Mouse (Mus musculus): ENCODE results near the gene Slc44a4. TPM values are rescaled to one million over a fixed set of nuclear protein-coding genes. Genes with fewer than 3 reads are reported as not detected.

Gene Slc44a4
- polyA plus RNA-seq (2014; fragmentation: Nextera tagmentation; extraction: Ambion mirVana), result not detected in 2 replicates

DNA sequence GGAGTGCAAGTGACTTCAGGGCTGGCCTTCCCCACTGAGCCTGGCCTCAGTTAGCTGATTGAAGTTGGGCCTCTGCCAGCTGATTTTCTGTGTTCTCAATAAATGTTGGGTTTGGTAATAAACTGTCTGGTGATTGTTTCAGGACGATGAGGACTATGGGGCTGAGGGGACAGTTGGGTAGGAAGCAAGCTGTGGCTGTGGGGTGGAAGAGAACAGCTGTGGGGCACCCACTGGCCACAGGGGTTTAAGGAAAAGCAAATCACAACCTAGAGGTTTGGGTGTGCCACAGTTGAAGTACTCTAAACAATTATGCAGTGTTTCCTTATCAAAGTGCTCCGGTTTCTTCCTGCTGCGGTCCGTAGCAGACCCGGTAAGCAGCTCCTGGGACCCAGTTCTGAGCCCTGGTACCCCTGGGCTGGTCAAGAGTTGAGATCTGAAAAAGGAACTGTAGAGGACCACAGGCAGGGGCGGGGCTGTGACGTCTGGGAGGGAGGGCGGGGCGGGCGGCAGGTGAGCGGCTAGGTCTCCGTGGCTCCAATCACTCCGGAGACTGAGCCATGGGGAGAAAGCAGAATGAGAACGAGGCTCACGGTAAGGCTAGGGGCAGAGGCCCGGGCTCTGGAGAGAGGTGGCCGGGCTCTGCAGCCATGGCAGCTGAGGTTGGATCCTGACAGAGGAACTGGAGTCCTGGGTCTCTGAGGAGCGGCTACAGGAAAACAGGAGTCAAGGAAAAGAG lies at the start of gene Slc44a4:
Gene Slc44a4, plus strand, starts transcription at position 537 of the 736 bp plus-strand sequence.
- H3K9me3 ChIP-seq (replicated peaks; ENCODE audit: control insufficient read depth, low read length), result no peaks in the 10 kb centered on the region
- H3K4me3 ChIP-seq (ENCODE audit: low read depth, low read length), result no peak within 1 kb of the TSS
- peaks cover 51% of the 10 kb centered on the region for H3K36me3 ChIP-seq (ENCODE audit: control insufficient read depth, insufficient read depth, low read length)
- no peak within 1 kb of the TSS for H3K9ac ChIP-seq (ENCODE audit: low read length)
- ATAC-seq (no peak), DNase-seq (ENCODE audit: low spot score) (no peak)
- no peaks in the 10 kb centered on the region for H3K4me1 ChIP-seq (ENCODE audit: control insufficient read depth, insufficient read depth, low read length)
- 40% methylated on average over 18 of the region's 18 CpGs for WGBS
- no peaks in the 10 kb centered on the region for H3K27me3 ChIP-seq (replicated peaks; ENCODE audit: control insufficient read depth, insufficient read depth, low read length)
- no peak within 1 kb of the TSS for H3K4me2 ChIP-seq (ENCODE audit: low read length)
- no peak within 1 kb of the TSS for H3K27ac ChIP-seq (ENCODE audit: low read depth, low read length)

DNA sequence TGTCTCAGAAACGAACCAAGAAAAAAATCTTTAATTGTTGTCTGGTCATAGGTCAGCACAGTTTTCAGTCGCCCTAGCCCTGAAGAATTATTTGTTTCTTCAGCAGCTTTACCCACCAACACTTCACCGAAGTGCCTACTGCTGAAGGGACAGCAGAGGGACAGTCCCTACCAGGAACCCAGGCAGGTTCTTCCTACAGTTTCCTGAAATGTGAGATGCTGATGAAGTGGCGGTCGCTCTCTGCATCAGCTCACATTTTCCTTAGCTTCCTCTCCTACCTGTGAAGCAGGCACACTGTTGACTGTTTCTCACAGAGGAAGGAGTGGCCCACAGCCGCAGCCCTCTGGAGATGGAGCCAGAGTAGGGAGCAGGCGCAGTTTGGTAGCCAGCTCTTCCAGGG lies 48.3 kb upstream of the Slc44a4 start:
- no peak for ATAC-seq
- WGBS, result 66% methylated on average over 7 of the region's 7 CpGs

GRCm38 (mm10) chr17:34874321-34874720 lies 39.9 kb upstream of the Slc44a4 start:
- Histone ChIP-seq H3K27ac (ENCODE audit: low read depth, low read length) (no peak overlapping the region), H3K9me3 (replicated peaks; ENCODE audit: control insufficient read depth, low read length) (no peaks in the 10 kb centered on the region), H3K36me3 (ENCODE audit: control insufficient read depth, insufficient read depth, low read length) (no peaks in the 10 kb centered on the region), H3K27me3 (replicated peaks; ENCODE audit: control insufficient read depth, insufficient read depth, low read length) (no peaks in the 10 kb centered on the region), H3K4me1 (ENCODE audit: control insufficient read depth, insufficient read depth, low read length) (no peaks in the 10 kb centered on the region), H3K4me3 (ENCODE audit: low read depth, low read length) (no peak overlapping the region), H3K4me2 (ENCODE audit: low read length) (no peak overlapping the region), H3K9ac (ENCODE audit: low read length) (no peak overlapping the region)
- 93% methylated on average over 6 of the region's 6 CpGs for WGBS
- ATAC-seq, result no peak
- DNase-seq (ENCODE audit: low spot score), result no peak

More for the DNA sequence above, 48.3 kb upstream of the Slc44a4 start:
- Histone ChIP-seq H3K4me3 (ENCODE audit: low read depth, low read length) (no peak overlapping the region), H3K27me3 (replicated peaks; ENCODE audit: control insufficient read depth, insufficient read depth, low read length) (no peaks in the 10 kb centered on the region), H3K4me1 (ENCODE audit: control insufficient read depth, insufficient read depth, low read length) (no peaks in the 10 kb centered on the region), H3K9ac (ENCODE audit: low read length) (no peak overlapping the region), H3K9me3 (replicated peaks; ENCODE audit: control insufficient read depth, low read length) (no peaks in the 10 kb centered on the region), H3K27ac (ENCODE audit: low read depth, low read length) (no peak overlapping the region), H3K4me2 (ENCODE audit: low read length) (no peak overlapping the region), H3K36me3 (ENCODE audit: control insufficient read depth, insufficient read depth, low read length) (no peaks in the 10 kb centered on the region)
- DNase-seq (ENCODE audit: low spot score), result no peak

GRCm38 (mm10) chr17:34879336-34879879 lies 34.9 kb upstream of the Slc44a4 start, which contains the start of gene Zbtb12:
TSS of gene Zbtb12 (plus strand) at chr17:34879483.
- H3K4me3 ChIP-seq (ENCODE audit: low read depth, low read length), result no peak within 1 kb of the TSS
- 0 out of 2 replicates have a peak, but pooled peaks cover 3% of the 10 kb centered on the region for H3K27me3 ChIP-seq (replicated peaks; ENCODE audit: control insufficient read depth, insufficient read depth, low read length)
- ATAC-seq (no peak), DNase-seq (ENCODE audit: low spot score) (no peak)
- no peaks in the 10 kb centered on the region for H3K4me1 ChIP-seq (ENCODE audit: control insufficient read depth, insufficient read depth, low read length)
- H3K9me3 ChIP-seq (replicated peaks; ENCODE audit: control insufficient read depth, low read length), result no peaks in the 10 kb centered on the region
- H3K9ac ChIP-seq (ENCODE audit: low read length), result no peak within 1 kb of the TSS
- H3K4me2 ChIP-seq (ENCODE audit: low read length), result no peak within 1 kb of the TSS
- no peaks in the 10 kb centered on the region for H3K36me3 ChIP-seq (ENCODE audit: control insufficient read depth, insufficient read depth, low read length)
- 71% methylated on average over 11 of the region's 11 CpGs for WGBS
- H3K27ac ChIP-seq (ENCODE audit: low read depth, low read length), result no peak within 1 kb of the TSS

GRCm38 (mm10) chr17:34881166-34881565 lies 33.1 kb upstream of the Slc44a4 start:
- Histone ChIP-seq H3K36me3 (ENCODE audit: control insufficient read depth, insufficient read depth, low read length) (no peaks in the 10 kb centered on the region), H3K9ac (ENCODE audit: low read length) (no peak overlapping the region), H3K4me3 (ENCODE audit: low read depth, low read length) (no peak overlapping the region), H3K4me1 (ENCODE audit: control insufficient read depth, insufficient read depth, low read length) (no peaks in the 10 kb centered on the region), H3K27me3 (replicated peaks; ENCODE audit: control insufficient read depth, insufficient read depth, low read length) (0 out of 2 replicates have a peak, but pooled peaks cover 3% of the 10 kb centered on the region), H3K9me3 (replicated peaks; ENCODE audit: control insufficient read depth, low read length) (no peaks in the 10 kb centered on the region), H3K27ac (ENCODE audit: low read depth, low read length) (no peak overlapping the region), H3K4me2 (ENCODE audit: low read length) (no peak overlapping the region)
- ATAC-seq, result no peak
- DNase-seq (ENCODE audit: low spot score), result no peak

DNA sequence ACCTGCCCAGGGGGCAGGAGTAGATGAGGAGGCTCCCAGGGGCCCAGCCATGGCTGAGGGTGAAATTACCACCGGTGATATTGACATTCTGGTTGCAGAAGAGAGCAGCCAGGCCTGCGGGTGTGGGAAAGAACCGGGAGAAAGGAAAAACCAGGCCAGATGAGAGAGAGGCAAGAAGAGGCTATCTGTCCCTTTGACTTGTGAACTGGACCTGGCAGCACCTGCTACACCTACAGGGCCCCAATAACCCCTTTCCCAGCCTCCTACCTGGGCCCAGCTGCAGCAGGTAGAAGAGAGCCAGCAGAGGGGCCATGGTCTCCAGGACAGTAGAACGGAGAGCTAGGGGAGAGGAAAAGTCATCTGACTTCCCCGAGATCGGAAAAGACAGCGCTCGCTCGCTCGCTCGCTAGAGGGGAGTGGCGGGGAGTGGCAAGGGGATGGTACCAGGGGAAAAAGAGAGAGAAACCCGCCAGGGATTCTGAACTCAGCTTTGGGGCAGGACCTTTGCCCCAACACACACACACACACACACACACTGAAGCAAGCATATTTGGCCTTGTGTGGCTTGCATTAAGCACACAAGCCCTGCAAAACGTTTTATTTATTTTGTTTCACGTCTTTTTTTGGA lies 32.5 kb upstream of the Slc44a4 start, which contains the start of gene Gm20547:
Gene Gm20547, minus strand, starts transcription at position 360 of the 628 bp plus-strand sequence.
- Histone ChIP-seq H3K27ac (ENCODE audit: low read depth, low read length) (no peak within 1 kb of the TSS), H3K9ac (ENCODE audit: low read length) (0 out of 2 replicates have a peak within 1 kb of the TSS, but pooled peaks have one; percentile 25), H3K9me3 (replicated peaks; ENCODE audit: control insufficient read depth, low read length) (no peaks in the 10 kb centered on the region), H3K4me3 (ENCODE audit: low read depth, low read length) (no peak within 1 kb of the TSS), H3K36me3 (ENCODE audit: control insufficient read depth, insufficient read depth, low read length) (no peaks in the 10 kb centered on the region), H3K4me2 (ENCODE audit: low read length) (no peak within 1 kb of the TSS), H3K4me1 (ENCODE audit: control insufficient read depth, insufficient read depth, low read length) (no peaks in the 10 kb centered on the region), H3K27me3 (replicated peaks; ENCODE audit: control insufficient read depth, insufficient read depth, low read length) (0 out of 2 replicates have a peak, but pooled peaks cover 3% of the 10 kb centered on the region)
- ATAC-seq (no peak), DNase-seq (ENCODE audit: low spot score) (no peak)
- WGBS, result 6% methylated on average over 15 of the region's 15 CpGs

- Histone ChIP-seq H3K36me3 (ENCODE audit: control insufficient read depth, insufficient read depth, low read length) (no peaks in the 10 kb centered on the region), H3K4me2 (ENCODE audit: low read length) (no peak overlapping the region), H3K9me3 (replicated peaks; ENCODE audit: control insufficient read depth, low read length) (no peaks in the 10 kb centered on the region), H3K9ac (ENCODE audit: low read length) (no peak overlapping the region), H3K27me3 (replicated peaks; ENCODE audit: control insufficient read depth, insufficient read depth, low read length) (0 out of 2 replicates have a peak, but pooled peaks cover 3% of the 10 kb centered on the region), H3K4me3 (ENCODE audit: low read depth, low read length) (no peak overlapping the region), H3K27ac (ENCODE audit: low read depth, low read length) (no peak overlapping the region), H3K4me1 (ENCODE audit: control insufficient read depth, insufficient read depth, low read length) (no peaks in the 10 kb centered on the region)
- DNase-seq (ENCODE audit: low spot score), result no peak
- ATAC-seq, result no peak
- WGBS, result 59% methylated on average over 3 of the region's 3 CpGs
Measured at GRCm38 (mm10) chr17:34883332-34883731, 30.9 kb upstream of the Slc44a4 start.

DNA sequence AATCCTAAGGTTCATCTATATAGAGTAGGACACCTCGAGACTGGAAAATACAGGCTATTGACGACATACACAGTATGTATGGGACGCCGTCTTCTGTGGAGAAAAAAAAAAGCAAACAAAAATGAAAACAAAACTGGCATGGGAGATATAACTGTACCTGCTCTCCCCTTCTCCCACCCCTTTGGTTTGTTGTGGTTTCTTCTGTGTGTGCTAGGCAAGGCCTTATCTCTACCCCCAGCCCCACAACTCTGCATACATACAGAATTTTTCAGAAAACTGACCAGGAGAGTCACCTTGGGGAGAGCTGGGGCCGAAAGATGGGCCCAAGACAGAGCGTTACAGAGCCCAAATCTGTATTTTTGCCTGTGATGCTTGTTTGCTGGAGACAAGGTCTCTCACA lies 29.6 kb upstream of the Slc44a4 start:
- Histone ChIP-seq H3K9ac (ENCODE audit: low read length) (no peak overlapping the region), H3K36me3 (ENCODE audit: control insufficient read depth, insufficient read depth, low read length) (no peaks in the 10 kb centered on the region), H3K4me1 (ENCODE audit: control insufficient read depth, insufficient read depth, low read length) (no peaks in the 10 kb centered on the region), H3K27me3 (replicated peaks; ENCODE audit: control insufficient read depth, insufficient read depth, low read length) (0 out of 2 replicates have a peak, but pooled peaks cover 3% of the 10 kb centered on the region), H3K4me3 (ENCODE audit: low read depth, low read length) (no peak overlapping the region), H3K27ac (ENCODE audit: low read depth, low read length) (no peak overlapping the region), H3K9me3 (replicated peaks; ENCODE audit: control insufficient read depth, low read length) (no peaks in the 10 kb centered on the region), H3K4me2 (ENCODE audit: low read length) (no peak overlapping the region)
- ATAC-seq (no peak), DNase-seq (ENCODE audit: low spot score) (no peak)
- WGBS, result 85% methylated on average over 6 of the region's 6 CpGs

Measured in forebrain, embryonic 14.5 days (tissue).